Comparison of ENCODE assay signal across 26 mouse cellular contexts in genomic region chr10:20818548-20818947, GRCm38 (mm10).
DNase-seq lines count a peak whose midpoint lies in the region; ATAC-seq lines count a peak whose summit lies in the region.
"Had no signal": no experiment of that assay in that cellular context is flagged by ENCODE, and none has a peak within 500 bp of the region (broad histone marks: within the 10 kb centered on the region; RNA-seq: fewer than 3 reads in every experiment).

No protein-coding gene starts in this region.

- DNase-seq in frontal cortex, postnatal 14 days (ENCODE audit: low spot score in 2 of 2) = no peak
- peak; percentile 23 for DNase-seq in 416B (ENCODE audit: low read depth)
- DNase-seq in spleen, adult 18-20 months = no peak
- DNase-seq in heart, adult 9 months (ENCODE audit: low spot score in 2 of 2) = no peak
- no peak for DNase-seq in urinary bladder, postnatal 4 days (ENCODE audit: low spot score in 2 of 2)
- DNase-seq: adrenal gland, postnatal 10 days; adrenal gland, postnatal 36 days; B cell, adult 2 months; cerebellum, adult 11 months; cerebellum, adult 2 months; cerebellum, adult 9-11 months; cerebellum, postnatal 36 days; forebrain, postnatal 0 days; gastrocnemius, postnatal 10 days; heart, adult 18-20 months; heart, postnatal 10 days; heart, postnatal 36 days; kidney, adult 11 months had no signal

- peak; percentile 97 for ATAC-seq in frontal cortex, adult (ENCODE audit: low TSS enrichment)
- ATAC-seq in common myeloid progenitor, adult 5-6 weeks (replicated peaks; ENCODE audit: low read depth, poor library complexity, severe bottlenecking) = 0 out of 2 replicates have a peak, but pooled peaks have one; percentile 18
- ATAC-seq: forebrain, embryonic 14.5 days; forebrain, postnatal 0 days; hindbrain, embryonic 16.5 days; intestine, embryonic 15.5 days had no signal

- no peaks in the 10 kb centered on the region for H3K79me2 ChIP-seq in macrophage (ENCODE audit: inconsistent target)

- H3K27ac ChIP-seq in macrophage = peak overlapping the region; percentile 24; the same call in 1 of the 2 replicates
- H3K27ac ChIP-seq: hindbrain, embryonic 10.5 days; hindbrain, embryonic 13.5 days; intestine, embryonic 15.5 days had no signal

- 36% methylated on average over 3 of the region's 4 CpGs for WGBS in macrophage (ENCODE audit: missing documents)

- no peaks in the 10 kb centered on the region for H3K36me3 ChIP-seq in macrophage (ENCODE audit: inconsistent target)
- H3K36me3 ChIP-seq: hindbrain, embryonic 10.5 days; hindbrain, embryonic 13.5 days; intestine, embryonic 15.5 days had no signal

- H3K4me3 ChIP-seq in macrophage (ENCODE audit: inconsistent target) = no peak overlapping the region
- H3K4me3 ChIP-seq: hindbrain, embryonic 10.5 days; hindbrain, embryonic 13.5 days; intestine, embryonic 15.5 days had no signal
